Mouse (Mus musculus) stomach, embryonic 16.5 days (tissue): ENCODE measurements around the gene Oat. TPM values are rescaled to one million over a fixed set of nuclear protein-coding genes. Genes with fewer than 3 reads are reported as not detected.
A peak's percentile ranks its signal among the peaks of the same experiment; 100 is the strongest.

Experiments used
- ATAC-seq: fragments of 200-750 bp; cut with Nextera tagmentation; 2 replicates; pipeline ENCODE4 v1.8.0; 2017; ENCODE audit warnings: moderate number of reproducible peaks, moderate TSS enrichment; ENCODE audit not compliant: insufficient read depth, low FRiP score
- H3K27ac ChIP-seq: fragments of 300-500 bp; sonication (generic); 2 replicates; pipeline ENCODE4 v1.5.1; 2014; ENCODE audit warnings: low read length
- H3K27me3 ChIP-seq: fragments of 300-500 bp; sonication (generic); 2 replicates; pipeline ENCODE4 v1.6.1; 2014; ENCODE audit warnings: low read length, control low read depth, mixed read lengths; ENCODE audit not compliant: control insufficient read depth, insufficient read depth
- H3K36me3 ChIP-seq: fragments of 300-500 bp; sonication (generic); 2 replicates; pipeline ENCODE4 v1.6.1; 2014; ENCODE audit warnings: low read length; ENCODE audit not compliant: control insufficient read depth, insufficient read depth
- H3K4me1 ChIP-seq: fragments of 300-500 bp; sonication (generic); 2 replicates; pipeline ENCODE4 v1.6.1; 2014; ENCODE audit warnings: low read length, control low read depth, mixed read lengths; ENCODE audit not compliant: control insufficient read depth, insufficient read depth
- H3K4me2 ChIP-seq: fragments of 300-500 bp; sonication (generic); 2 replicates; pipeline ENCODE4 v1.6.1; 2014; ENCODE audit warnings: low read depth, low read length, mixed read lengths
- H3K4me3 ChIP-seq: fragments of 300-500 bp; sonication (generic); replicated peaks from 2 replicates; pipeline ENCODE4 v1.5.1; 2014; ENCODE audit warnings: mild to moderate bottlenecking, low read length
- H3K9ac ChIP-seq: fragments of 300-500 bp; sonication (generic); 2 replicates; pipeline ENCODE4 v1.6.1; 2014; ENCODE audit warnings: low read length
- H3K9me3 ChIP-seq: fragments of 300-500 bp; sonication (generic); replicated peaks from 2 replicates; pipeline ENCODE4 v1.6.1; 2016; ENCODE audit warnings: low read length, control low read depth; ENCODE audit not compliant: control insufficient read depth
- WGBS: fragments of 180-500 bp; shearing (Covaris S2); extraction: QIAGEN DNeasy Blood & Tissue Kit; methylation state at CpG from one replicate; pipeline ENCODE4 v1.1.7; 2014; 5-methylcytosine and 5-hydroxymethylcytosine counted together
- polyA plus RNA-seq: library from polyadenylated mRNA; unstranded; fragments of >200 nt; fragmentation: Nextera tagmentation; extraction: Ambion mirVana; gene quantifications from 2 replicates; pipeline ENCODE4 v1.2.1, GENCODE M21; 2015

Oat gene
- polyA plus RNA-seq, 1 experiment from 2014 or later: 377 TPM

DNA sequence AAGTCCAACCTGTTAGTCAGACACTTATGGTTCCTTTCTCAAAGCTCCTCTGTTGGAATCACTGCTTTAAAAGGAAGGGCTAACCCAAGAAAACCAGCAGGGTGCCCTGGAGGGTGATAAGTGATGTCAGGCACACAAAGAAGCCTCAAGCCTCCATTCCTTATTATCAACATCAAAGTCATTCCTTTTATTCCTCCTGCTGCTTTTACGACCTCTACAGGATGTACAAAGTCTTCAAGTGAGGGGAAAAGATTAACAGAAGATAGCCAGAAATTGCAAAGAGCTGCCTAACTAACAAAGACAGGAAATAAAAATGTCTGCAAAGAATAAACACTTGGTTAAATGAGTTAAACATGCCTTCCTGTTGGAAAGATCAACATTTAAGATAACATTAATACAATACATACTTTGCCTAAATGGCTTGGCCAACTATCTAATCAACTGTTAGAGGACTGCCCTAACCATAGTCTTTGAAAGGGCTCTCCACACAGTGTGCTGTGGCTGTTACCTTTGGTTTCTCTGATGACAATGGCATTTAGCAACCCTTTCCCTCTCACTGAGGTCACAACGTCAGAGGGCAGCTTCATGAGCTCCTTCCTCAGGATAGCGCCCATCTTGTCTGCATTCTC, 16.9 kb downstream of the Oat start:
- Histone ChIP-seq H3K27me3 (no peaks in the 10 kb centered on the region), H3K4me3 (no peak overlapping the region), H3K4me1 (0 out of 2 replicates have a peak, but pooled peaks cover 2% of the 10 kb centered on the region), H3K9me3 (no peaks in the 10 kb centered on the region), H3K4me2 (no peak overlapping the region), H3K36me3 (peaks cover 22% of the 10 kb centered on the region), H3K27ac (0 out of 2 replicates have a peak overlapping the region, but pooled peaks have one; percentile 17), H3K9ac (no peak overlapping the region)
- WGBS: 40% methylated on average over 3 of the region's 3 CpGs
- no peak for ATAC-seq

DNA sequence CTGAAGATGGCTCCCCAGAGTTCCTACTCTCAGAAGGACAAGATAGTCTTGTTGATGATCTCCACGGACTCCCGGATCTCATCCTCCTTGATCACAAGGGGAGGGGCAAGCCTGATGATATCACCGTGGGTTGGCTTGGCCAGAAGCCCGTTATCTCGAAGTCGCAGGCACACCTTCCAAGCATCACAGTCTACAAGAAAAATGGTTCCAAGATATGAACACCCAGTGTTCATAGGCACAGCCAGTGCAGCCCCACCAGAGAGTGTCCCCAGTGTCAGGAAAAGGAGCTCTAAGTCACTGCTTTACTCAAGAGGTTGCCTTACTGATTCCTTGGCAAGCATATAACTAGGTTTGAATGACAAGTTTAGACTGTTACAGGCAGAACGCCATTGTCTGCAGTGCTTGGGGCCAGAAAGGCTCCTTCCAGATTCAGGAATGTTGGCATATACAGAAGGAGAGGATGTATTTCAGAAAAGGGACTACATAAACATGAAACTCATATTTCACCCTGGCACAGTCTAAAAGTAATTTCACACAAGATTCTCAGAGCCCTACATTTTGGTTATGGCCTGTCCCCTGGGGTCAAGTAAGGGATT, 18.0 kb downstream of the Oat start:
- Histone ChIP-seq H3K27ac (no peak overlapping the region), H3K4me1 (0 out of 2 replicates have a peak, but pooled peaks cover 2% of the 10 kb centered on the region), H3K4me3 (no peak overlapping the region), H3K27me3 (no peaks in the 10 kb centered on the region), H3K36me3 (peaks cover 17% of the 10 kb centered on the region), H3K9ac (no peak overlapping the region), H3K9me3 (no peaks in the 10 kb centered on the region), H3K4me2 (no peak overlapping the region)
- no peak for ATAC-seq
- WGBS: 70% methylated on average over 7 of the region's 7 CpGs

DNA sequence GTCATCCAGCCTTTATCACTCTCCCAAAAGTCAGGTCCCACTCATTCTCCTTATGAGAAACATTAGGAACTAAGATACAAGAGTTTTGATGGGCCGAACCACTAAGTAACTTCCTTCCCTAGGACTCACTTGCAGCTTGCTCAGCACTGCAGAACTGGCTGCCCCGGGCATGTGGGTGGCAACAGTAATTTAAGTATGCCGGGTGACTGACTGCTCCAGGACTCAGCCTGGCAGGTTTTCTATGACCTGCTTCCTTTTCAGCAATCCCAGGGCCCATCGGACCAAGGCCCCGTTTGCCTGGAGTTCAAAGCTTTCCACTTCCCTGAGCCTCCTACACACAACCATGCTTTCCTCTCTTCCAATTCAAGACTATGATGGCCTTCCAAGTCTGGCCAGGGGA, 19.6 kb downstream of the Oat start:
- no peak overlapping the region for H3K4me2 ChIP-seq
- H3K27me3 ChIP-seq: no peaks in the 10 kb centered on the region
- H3K27ac ChIP-seq: no peak overlapping the region
- no peak for ATAC-seq
- peaks cover 6% of the 10 kb centered on the region; the same call in 1 of the 2 replicates for H3K36me3 ChIP-seq
- 82% methylated on average over 5 of the region's 5 CpGs for WGBS
- no peak overlapping the region for H3K4me3 ChIP-seq
- no peaks in the 10 kb centered on the region for H3K9me3 ChIP-seq
- H3K9ac ChIP-seq: no peak overlapping the region
- H3K4me1 ChIP-seq: 0 out of 2 replicates have a peak, but pooled peaks cover 2% of the 10 kb centered on the region

DNA sequence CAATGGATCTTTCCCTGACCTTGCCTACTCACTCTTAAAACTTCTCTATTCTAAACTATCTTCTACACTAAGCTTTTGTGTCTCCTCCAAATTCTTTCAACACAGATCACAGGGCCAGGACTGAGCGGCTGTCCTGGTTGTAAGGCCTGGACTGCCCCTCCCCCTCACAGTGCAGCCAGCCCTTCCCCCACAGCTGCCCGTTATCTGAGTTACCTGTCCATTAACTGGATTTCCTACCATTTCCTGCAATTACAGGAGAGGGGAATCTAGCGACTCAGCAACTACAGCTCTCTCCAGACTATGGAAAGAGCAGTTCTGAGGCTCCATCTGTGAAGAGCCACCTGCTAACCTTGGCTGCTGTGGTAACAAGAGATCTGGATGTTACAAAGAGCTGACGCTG, 20.3 kb downstream of the Oat start:
- Histone ChIP-seq H3K36me3 (no peaks in the 10 kb centered on the region), H3K4me2 (no peak overlapping the region), H3K27ac (no peak overlapping the region), H3K9me3 (no peaks in the 10 kb centered on the region), H3K9ac (no peak overlapping the region), H3K27me3 (no peaks in the 10 kb centered on the region), H3K4me1 (0 out of 2 replicates have a peak, but pooled peaks cover 2% of the 10 kb centered on the region), H3K4me3 (no peak overlapping the region)
- WGBS: 34% methylated on average over 4 of the region's 4 CpGs
- no peak for ATAC-seq

DNA sequence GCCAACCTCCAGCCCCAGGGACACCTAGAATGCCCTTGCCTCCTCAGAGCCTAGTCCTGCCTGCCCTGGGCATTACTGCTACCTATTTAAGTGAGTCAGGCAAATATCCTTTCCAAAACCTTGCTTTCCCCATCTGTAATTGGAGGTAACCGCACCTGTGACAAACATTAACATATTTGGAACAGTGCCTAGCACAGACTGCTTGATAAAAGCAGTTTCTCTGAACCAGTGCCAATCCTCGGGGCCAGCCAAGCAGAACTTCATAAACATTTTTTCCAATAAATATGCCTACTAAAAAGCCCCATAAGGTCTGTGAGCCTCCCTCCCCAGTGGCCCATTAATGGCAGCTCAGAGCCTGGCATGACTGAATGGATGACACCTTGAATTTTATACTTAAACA, 22.1 kb downstream of the Oat start:
- Histone ChIP-seq H3K9ac (no peak overlapping the region), H3K27me3 (no peaks in the 10 kb centered on the region), H3K27ac (no peak overlapping the region), H3K9me3 (no peaks in the 10 kb centered on the region), H3K4me2 (no peak overlapping the region), H3K4me1 (0 out of 2 replicates have a peak, but pooled peaks cover 2% of the 10 kb centered on the region), H3K4me3 (no peak overlapping the region), H3K36me3 (no peaks in the 10 kb centered on the region)
- WGBS: 54% methylated on average over 2 of the region's 2 CpGs
- ATAC-seq: no peak

DNA sequence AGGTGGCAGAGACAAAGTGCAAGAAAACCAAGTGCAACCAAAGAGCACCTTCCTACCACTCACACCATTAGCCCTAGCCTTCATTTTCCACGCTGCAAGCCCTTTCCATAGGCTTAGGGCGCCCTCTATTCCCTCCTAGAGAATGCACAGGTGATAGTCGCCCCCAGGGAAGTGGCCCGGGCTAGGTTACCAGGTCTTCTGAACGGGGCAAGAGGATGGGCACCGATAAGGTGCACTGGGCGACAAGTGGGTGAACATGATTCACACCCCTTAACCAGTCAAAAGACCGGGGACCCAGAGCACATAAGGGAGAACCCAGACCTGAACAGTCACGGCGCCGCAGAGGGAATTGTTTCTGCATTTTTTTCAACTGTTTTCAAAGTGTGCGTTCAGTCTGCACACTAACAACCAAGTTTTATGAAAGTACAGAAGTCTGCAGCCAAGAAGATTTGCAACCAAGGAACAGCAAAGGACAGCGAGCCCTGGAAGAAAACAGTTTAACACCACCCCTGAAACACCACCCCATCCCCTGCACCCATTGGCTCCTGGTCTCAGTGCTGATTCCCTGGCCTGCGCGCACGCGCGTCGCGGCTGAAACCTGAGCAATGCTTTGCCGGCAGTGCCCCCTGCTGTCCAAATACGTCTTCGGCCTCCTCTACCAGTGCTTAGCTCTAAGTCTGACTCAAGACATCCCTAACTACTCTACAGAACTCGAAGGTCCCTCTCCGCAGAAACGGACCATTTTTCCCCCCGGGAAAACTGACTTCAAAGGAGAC, 24.7 kb downstream of the Oat start:
- 2% methylated on average over 27 of the region's 27 CpGs for WGBS
- H3K9me3 ChIP-seq: no peaks in the 10 kb centered on the region
- ATAC-seq: peak; percentile 96
- H3K36me3 ChIP-seq: no peaks in the 10 kb centered on the region
- peak overlapping the region; percentile 78 for H3K9ac ChIP-seq
- H3K27ac ChIP-seq: peak overlapping the region; percentile 62
- peak overlapping the region; percentile 60 for H3K4me3 ChIP-seq
- H3K4me1 ChIP-seq: no peaks in the 10 kb centered on the region
- H3K4me2 ChIP-seq: peak overlapping the region; percentile 97
- H3K27me3 ChIP-seq: no peaks in the 10 kb centered on the region

DNA sequence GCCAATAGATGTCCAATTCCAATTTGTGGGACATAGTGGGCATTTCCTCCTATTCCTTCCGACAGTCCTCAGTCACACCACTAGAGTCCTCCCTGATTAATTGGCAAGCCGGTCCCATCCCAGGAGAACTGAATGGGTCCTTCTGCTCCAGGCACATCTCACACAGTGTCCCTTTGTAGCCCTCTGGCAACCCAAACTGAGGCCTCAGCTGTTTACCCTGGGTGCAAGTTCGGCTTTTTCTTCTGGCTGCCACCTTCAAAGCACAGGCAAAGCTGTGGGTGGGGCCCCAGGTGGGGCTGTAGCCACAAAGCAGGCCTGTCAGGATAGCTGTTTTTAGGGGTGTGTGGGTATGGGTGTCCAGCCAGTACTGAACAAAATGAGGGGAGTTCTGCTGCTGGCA, 29.1 kb downstream of the Oat start:
- Histone ChIP-seq H3K4me1 (no peaks in the 10 kb centered on the region), H3K4me3 (no peak overlapping the region), H3K9me3 (no peaks in the 10 kb centered on the region), H3K27me3 (no peaks in the 10 kb centered on the region), H3K36me3 (no peaks in the 10 kb centered on the region), H3K27ac (no peak overlapping the region), H3K4me2 (no peak overlapping the region), H3K9ac (no peak overlapping the region)
- no peak for ATAC-seq
- WGBS: 71% methylated on average over 3 of the region's 3 CpGs

DNA sequence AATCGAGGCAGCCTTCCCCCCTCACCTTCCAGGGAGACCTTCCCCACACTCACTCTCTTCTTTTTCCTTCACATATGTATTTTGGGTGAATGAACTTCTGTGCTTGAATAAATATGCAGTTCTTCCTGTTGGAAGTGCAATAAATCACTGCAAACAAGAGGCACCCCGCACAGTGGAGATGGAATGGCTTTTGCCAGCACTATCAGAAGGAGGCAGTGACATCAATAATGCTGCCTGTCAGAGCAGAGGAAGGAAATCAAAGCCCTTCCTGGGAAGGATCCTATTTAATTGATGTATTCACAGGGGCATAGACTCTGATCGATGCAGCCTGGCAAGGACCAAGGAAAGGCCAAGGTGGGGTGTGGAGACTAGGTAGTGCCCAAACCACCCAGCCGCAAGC, 33.8 kb downstream of the Oat start:
- ATAC-seq: no peak
- Histone ChIP-seq H3K27me3 (no peaks in the 10 kb centered on the region), H3K9ac (no peak overlapping the region), H3K36me3 (no peaks in the 10 kb centered on the region), H3K9me3 (no peaks in the 10 kb centered on the region), H3K27ac (no peak overlapping the region), H3K4me3 (no peak overlapping the region), H3K4me1 (no peaks in the 10 kb centered on the region), H3K4me2 (no peak overlapping the region)
- 49% methylated on average over 4 of the region's 4 CpGs for WGBS

DNA sequence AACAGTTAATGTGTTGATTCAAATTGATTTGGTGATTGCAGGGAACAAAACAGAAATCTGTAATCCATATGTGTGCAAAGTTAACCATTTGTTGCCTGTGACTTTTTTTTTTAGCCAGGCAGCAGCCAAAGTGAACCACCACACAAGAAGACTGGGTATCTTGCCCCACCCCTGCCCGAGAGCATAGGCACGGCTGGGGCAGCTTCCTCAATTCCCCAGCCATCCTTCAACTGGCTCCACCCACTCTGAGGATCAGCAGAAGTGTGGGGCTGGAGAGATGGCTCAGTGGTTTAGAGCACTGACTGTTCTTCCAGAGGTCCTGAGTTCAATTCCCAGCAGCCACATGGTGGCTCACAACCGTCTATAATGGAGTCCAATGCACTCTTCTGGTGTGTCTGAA, 34.6 kb downstream of the Oat start:
- Histone ChIP-seq H3K36me3 (no peaks in the 10 kb centered on the region), H3K27me3 (no peaks in the 10 kb centered on the region), H3K27ac (no peak overlapping the region), H3K9ac (no peak overlapping the region), H3K9me3 (no peaks in the 10 kb centered on the region), H3K4me2 (no peak overlapping the region), H3K4me1 (no peaks in the 10 kb centered on the region), H3K4me3 (no peak overlapping the region)
- WGBS: 58% methylated on average over 3 of the region's 3 CpGs
- no peak for ATAC-seq
